Mouse (Mus musculus) erythroblast, embryonic 14.5 days (primary cell): ENCODE results near the gene Nfia.

ENCODE experiments used
- GATA1 ChIP-seq: IDR thresholded peaks from 2 replicates; pipeline ENCODE4 v1.6.1; 2012; ENCODE audit warnings: low read length, inconsistent platforms, mixed read lengths
- TAL1 ChIP-seq: IDR thresholded peaks from 3 replicates; pipeline ENCODE4 v1.6.1; 2012; ENCODE audit warnings: low read length, inconsistent platforms, mixed read lengths

DNA sequence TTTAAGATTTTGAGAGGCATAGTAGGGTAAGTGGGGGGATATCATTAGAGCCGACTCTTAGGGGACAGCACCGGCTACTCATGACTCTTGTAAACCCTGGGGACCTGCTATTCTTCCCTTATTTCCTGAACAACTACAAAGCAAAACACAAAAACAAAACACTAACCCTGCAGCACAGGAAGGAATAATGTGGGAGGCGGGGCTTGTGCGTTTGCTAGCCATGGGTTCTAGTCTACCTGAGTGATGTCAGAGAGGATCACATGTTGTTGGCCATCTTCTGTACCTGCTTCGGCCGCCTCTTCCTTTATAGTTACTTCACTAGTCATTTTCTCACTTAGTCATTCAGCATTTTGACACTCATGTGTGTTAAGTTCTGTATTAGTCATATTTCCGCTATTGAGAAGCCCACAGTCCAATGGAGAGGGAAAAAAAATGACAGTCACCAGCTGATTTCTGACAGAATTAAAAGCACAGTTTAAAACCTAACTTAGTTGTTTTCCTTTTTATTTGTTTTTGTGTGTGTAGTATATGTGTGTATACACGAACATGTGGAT, 88.3 kb downstream of the Nfia start:
- TF ChIP-seq TAL1 (no peak), GATA1 (no peak)
